Mouse (Mus musculus) spleen, adult 18-20 months (tissue): ENCODE data around the gene Gpc1.

Source experiments
- DNase-seq, 2 experiments: peaks; one replicate each; pipeline ENCODE4 v3.0.0; 2022; ENCODE audit warnings: mixed read lengths in 2 of 2

The Gpc1 gene

DNA sequence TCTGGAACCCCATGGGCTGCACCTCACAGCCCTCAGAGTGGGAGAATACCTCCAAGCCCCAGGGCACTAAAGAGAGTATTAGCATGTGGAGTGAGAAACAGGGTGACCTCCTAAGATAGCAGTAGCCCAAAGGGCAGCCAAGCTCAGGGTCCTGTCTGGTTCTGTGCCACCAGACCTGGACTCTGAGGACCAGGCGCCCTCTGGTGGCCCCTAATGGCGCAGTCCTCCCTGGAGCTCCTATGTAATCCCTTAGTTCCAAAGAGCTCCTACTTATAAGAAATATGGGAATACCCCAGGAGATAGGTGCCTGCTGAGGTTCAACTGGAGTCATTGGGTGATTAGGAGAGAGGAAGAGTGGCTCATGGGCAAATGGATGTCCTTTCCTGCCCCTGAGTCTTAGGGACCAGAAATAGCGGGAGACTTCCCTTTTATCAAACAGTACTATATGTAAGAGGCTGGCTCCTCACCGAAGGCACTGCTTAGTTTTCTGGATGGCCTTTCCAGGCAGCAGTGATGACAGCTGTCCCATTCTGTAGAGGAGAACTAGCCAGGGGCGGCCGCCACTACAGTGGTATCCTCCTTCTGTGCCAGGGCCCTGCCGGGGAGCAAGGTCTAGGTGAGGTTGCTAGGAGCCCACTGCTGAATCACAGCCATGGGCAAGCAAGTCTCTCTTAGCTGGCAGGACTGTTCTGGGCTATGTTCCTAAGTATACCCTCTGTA is 2.7 kb downstream of the Gpc1 start:
- peak; percentile 27 to 65 for DNase-seq

GRCm38 (mm10) chr1:92837931-92838833 is 6.7 kb downstream of the Gpc1 start:
- DNase-seq, result no peak

- DNase-seq, result no peak
Observed at GRCm38 (mm10) chr1:92839211-92839610, 7.8 kb downstream of the Gpc1 start.

GRCm38 (mm10) chr1:92840231-92840890 is 8.9 kb downstream of the Gpc1 start:
- no peak for DNase-seq

GRCm38 (mm10) chr1:92841427-92841826 is 10.0 kb downstream of the Gpc1 start:
- DNase-seq, result no peak

- no peak for DNase-seq
Observed at GRCm38 (mm10) chr1:92845889-92846288, 14.4 kb downstream of the Gpc1 start.

- DNase-seq, result no peak
Observed at GRCm38 (mm10) chr1:92847873-92848839, 16.7 kb downstream of the Gpc1 start.

DNA sequence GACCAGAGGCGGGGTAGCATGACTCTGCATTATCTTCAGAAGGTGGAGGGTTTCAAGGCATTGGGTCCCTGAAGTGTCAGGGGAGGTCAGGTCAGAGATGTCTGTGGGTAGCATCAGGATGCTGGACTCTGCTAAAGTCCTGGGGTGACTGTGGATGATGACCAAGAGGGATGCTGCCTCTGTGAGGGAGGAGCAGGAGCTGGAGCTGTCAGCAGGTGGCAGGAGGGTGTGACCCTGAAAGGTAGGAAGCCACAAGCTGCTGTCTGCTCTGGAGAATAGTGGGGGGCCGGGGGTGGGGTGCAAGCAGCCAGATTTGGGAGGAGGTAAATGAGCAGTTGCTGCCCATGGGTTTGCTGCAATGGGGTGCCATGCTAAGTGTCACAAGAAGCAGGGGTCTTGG is 18.0 kb downstream of the Gpc1 start:
- no peak for DNase-seq

GRCm38 (mm10) chr1:92849938-92850574 is 18.6 kb downstream of the Gpc1 start:
- DNase-seq, result no peak

GRCm38 (mm10) chr1:92852450-92852849 is 21.0 kb downstream of the Gpc1 start:
- DNase-seq, result no peak

DNA sequence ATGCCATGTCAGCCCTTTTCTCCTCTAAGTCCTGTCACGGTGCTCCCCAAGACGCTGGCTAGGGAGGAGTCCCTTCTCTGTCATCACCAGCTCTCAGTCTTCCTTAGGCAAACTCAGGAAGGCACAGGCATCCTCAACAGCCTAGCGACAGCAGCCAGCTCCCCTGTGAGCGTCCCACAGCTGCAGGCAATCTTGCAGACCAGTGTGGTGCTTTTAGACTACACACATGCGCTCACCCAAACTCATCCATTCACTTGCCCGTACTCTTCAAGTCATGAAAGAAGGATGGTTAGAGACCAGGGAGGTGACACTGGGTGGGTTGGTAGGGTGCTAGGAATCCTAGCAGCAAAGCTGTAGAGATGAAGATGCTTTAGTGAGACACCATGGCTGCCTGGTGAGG is 30.1 kb downstream of the Gpc1 start:
- no peak for DNase-seq

DNA sequence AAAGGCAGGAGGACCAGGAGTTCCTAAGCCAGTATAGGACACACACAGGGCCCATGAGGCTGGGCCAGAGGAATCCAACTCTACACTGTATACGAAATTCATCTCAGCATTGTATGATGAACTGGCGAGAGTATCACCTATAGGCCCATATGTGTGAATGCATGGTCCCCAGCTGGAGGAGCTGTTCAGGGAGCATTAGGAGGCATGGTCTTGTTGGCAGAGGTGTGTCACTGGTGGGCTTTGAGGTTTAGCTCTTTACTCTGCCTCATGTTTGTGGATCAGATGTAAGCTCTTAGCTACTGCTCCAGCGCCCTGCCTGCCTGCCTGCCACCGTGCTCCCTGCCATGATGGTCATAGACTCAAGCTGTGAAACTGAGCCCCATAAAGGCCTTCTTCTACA is 31.8 kb downstream of the Gpc1 start:
- DNase-seq, result no peak

DNA sequence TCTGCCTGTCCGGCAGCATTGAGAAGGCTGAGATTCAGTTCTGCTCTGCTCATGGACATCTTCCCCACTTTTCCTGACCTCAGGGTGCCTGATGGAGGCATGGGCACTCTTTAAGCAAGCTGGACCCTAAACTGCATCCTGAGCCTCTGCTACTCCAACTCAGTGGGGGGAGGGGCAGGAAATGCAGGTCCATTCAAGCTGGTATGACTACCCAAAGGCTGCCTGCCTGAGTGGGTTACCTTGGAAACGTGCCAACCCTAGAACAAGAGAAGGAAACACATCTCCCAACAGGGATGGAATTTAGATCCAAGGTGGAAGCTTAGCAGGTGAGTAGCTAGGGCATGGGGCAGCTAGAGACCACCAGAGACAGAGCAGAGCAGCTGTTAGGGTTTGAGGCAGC is 34.7 kb downstream of the Gpc1 start:
- no peak for DNase-seq

DNA sequence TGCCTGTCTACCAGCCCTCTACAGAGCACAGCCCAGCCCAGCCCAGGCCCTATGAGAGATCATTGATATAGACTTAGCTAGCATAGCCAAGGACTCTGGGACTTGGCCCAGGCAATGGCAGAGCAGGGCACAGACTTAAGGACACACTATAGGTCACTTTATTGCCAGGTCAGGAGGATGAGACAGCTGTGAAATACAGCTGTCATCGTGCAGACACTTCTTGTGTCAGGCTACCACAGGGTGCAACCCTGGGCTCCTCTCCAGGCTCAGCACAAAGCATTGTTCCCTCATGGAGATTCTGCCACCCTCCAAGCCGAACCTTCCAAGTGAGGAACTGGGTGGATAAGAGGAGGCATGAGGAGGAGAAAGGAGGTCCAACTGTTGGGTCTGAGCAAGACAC is 38.5 kb downstream of the Gpc1 start:
- no peak for DNase-seq

GRCm38 (mm10) chr1:92872666-92873065 is 41.2 kb downstream of the Gpc1 start:
- DNase-seq, result no peak

- DNase-seq, result no peak
Observed at GRCm38 (mm10) chr1:92874011-92874410, 42.6 kb downstream of the Gpc1 start.

GRCm38 (mm10) chr1:92875360-92876111 is 44.1 kb downstream of the Gpc1 start:
- DNase-seq, result no peak

GRCm38 (mm10) chr1:92877431-92877978 is 46.1 kb downstream of the Gpc1 start:
- no peak for DNase-seq

GRCm38 (mm10) chr1:92878066-92878741 is 46.8 kb downstream of the Gpc1 start:
- DNase-seq, result no peak

DNA sequence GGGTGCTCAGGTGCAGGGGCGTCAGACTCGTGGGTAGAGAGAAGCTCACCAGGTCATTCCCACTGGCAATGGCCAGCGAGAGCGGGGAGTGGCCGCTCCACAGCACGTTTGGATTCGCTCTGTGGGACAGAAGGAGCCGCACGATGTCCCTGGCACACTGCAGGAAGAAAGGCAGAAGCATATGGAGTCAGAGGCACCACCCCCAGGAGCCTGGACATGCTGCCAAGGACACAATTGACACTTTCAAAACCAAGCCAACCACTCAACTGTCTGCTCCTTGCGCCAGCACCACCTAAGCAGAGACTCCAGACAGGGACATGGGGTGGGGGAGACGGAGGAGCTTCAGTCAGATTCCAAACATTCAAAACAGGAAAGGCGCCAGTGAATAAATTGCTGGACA is 47.8 kb downstream of the Gpc1 start:
- no peak for DNase-seq
